ENCODE assay signal across 20 mouse cellular contexts in the genomic region with DNA sequence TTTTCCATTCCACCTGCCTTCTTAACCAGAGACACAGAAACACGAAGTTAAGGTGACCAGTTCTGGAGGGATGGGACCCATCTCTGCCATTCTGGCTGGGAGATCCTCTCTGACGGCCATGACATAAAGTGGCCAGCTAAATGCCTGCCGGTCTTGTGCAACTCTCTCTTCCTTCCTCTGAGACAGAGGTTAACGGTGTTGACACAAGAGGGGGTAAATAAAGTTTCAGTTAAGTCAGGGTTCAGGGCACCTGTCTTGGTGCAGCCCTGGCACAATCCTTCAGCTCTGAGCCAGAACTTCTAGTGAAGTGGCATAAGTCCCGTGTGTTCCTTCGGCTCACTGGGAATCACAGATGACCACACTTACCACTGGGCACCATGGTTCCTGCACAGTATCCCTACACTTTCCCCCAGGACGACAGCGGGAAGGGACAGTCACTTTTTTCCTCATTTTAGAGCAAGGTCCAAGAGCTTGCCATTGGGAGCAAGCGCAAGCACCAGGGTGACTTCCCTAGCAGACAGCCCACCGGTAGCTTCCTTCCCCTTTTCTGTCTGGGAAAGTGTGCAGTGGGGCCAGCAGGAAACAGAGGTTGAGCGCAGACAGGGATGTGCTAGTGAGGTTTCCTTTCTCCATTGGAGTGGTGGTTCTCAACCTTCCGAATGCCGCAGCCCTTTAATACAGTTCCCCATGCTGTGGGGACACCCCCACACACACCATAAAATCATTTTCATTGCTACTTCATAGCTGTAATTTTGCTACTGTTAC. TPM values are rescaled to one million over a fixed set of nuclear protein-coding genes. Genes with fewer than 3 reads are reported as not detected.
DNase-seq lines count a peak whose midpoint lies in the region; ATAC-seq and TF ChIP-seq lines count a peak whose summit lies in the region.
"Had no signal": no experiment of that assay in that cellular context is flagged by ENCODE, and none has a peak within 500 bp of the region (broad histone marks: within the 10 kb centered on the region; RNA-seq: fewer than 3 reads in every experiment).

No protein-coding gene starts in this region.

- ATAC-seq in liver, embryonic 14.5 days (ENCODE audit: insufficient read depth) = peak; percentile 12; the same call in 1 of the 2 replicates
- ATAC-seq in neutrophil, adult 5-6 weeks (ENCODE audit: extremely low read depth, insufficient number of reproducible peaks, low FRiP score, poor library complexity, severe bottlenecking) = peak; percentile 78
- ATAC-seq: Patski had no signal

- no peak for TF ChIP-seq CTCF in liver, embryonic 14.5 days (IDR thresholded peaks at IDR 0.05; ENCODE audit: low read depth)

- H3K36me3 ChIP-seq in liver, embryonic 14.5 days (replicated peaks; ENCODE audit: control insufficient read depth, insufficient read depth, low read depth) = no peaks in the 10 kb centered on the region
- H3K36me3 ChIP-seq: embryonic facial prominence, embryonic 15.5 days; heart, embryonic 15.5 days; hindbrain, embryonic 10.5 days had no signal

- peaks cover 4 to 14% of the 10 kb centered on the region in 2 experiments; a peak in 3 of 4 replicates for H3K4me1 ChIP-seq in liver, embryonic 14.5 days (replicated peaks; ENCODE audit: control insufficient read depth in 2 of 2, insufficient read depth in 2 of 2, low read length in 1 of 2)
- H3K4me1 ChIP-seq: embryonic facial prominence, embryonic 15.5 days; hindbrain, embryonic 10.5 days had no signal

- 22% methylated on average over 13 of the region's 13 CpGs for WGBS in liver, embryonic 14.5 days (ENCODE audit: insufficient replicate concordance)

- peak overlapping the region; percentile 20; the same call in 1 of the 2 replicates for H3K4me2 ChIP-seq in liver, embryonic 14.5 days (ENCODE audit: low read depth)
- H3K4me2 ChIP-seq: embryonic facial prominence, embryonic 15.5 days; heart, embryonic 15.5 days had no signal

- peak; percentile 30 to 34 for DNase-seq in lung, postnatal 4 days
- DNase-seq in lung, postnatal 10 days = no peak
- DNase-seq in fat pad, adult 2 months (ENCODE audit: extremely low read depth, low read depth, low spot score) = peak; percentile 11
- no peak for DNase-seq in liver, embryonic 14.5 days (ENCODE audit: low read depth in 3 of 3, low spot score in 3 of 3)
- no peak for DNase-seq in gastrocnemius, adult 8-10 months (ENCODE audit: low spot score in 2 of 2)
- DNase-seq in left cerebral cortex, adult 9 months (ENCODE audit: low spot score in 2 of 2) = no peak
- no peak for DNase-seq in layer of hippocampus, adult 11-12 months (ENCODE audit: low spot score)
- DNase-seq: adrenal gland, postnatal 25 days; cerebellum, postnatal 10 days; embryo, embryonic 11 days; kidney, adult 8-10 months; kidney, postnatal 4 days; lung, adult 18-20 months; thymus, postnatal 14 days had no signal

- no peaks in the 10 kb centered on the region; the same call in 1 of the 2 replicates for H3K9me3 ChIP-seq in liver, embryonic 14.5 days (ENCODE audit: control insufficient read depth, low read length)
- H3K9me3 ChIP-seq: embryonic facial prominence, embryonic 15.5 days had no signal

- no peak overlapping the region for H3K4me3 ChIP-seq in liver, embryonic 14.5 days (ENCODE audit: insufficient read depth in 1 of 2, low read depth in 2 of 2, low read length in 2 of 2)
- H3K4me3 ChIP-seq: embryonic facial prominence, embryonic 15.5 days; heart, embryonic 15.5 days; hindbrain, embryonic 10.5 days had no signal

- H3K9ac ChIP-seq in liver, embryonic 14.5 days (replicated peaks) = no peak overlapping the region
- H3K9ac ChIP-seq: embryonic facial prominence, embryonic 15.5 days; heart, embryonic 15.5 days had no signal

- no peak overlapping the region for H3K27ac ChIP-seq in liver, embryonic 14.5 days
- H3K27ac ChIP-seq: embryonic facial prominence, embryonic 15.5 days; heart, embryonic 15.5 days; hindbrain, embryonic 10.5 days; stomach, postnatal 0 days had no signal

- no peaks in the 10 kb centered on the region for H3K27me3 ChIP-seq in liver, embryonic 14.5 days (ENCODE audit: control insufficient read depth, insufficient read depth, low read length)
- H3K27me3 ChIP-seq: embryonic facial prominence, embryonic 15.5 days; heart, embryonic 15.5 days; Patski had no signal

- no peak for TF ChIP-seq EP300 in liver, embryonic 14.5 days (IDR thresholded peaks at IDR 0.05; ENCODE audit: low read depth)

RNA-seq across cellular contexts. Expression of a gene that starts 58.0 kb away (rescaled TPM):
- polyA plus RNA-seq in liver, embryonic 14.5 days (2012; rRNA removed) = 1.3 and 1.4 TPM in 2 replicates
- 1.9 and 2.5 TPM in 2 replicates for polyA plus RNA-seq in liver, embryonic 14.5 days (2014; fragmentation: Nextera tagmentation; extraction: Ambion mirVana)
- total RNA-seq in neutrophil, adult 5-6 weeks (2017) = 110 and 115 TPM in 2 replicates
- 10 to 100 TPM; 66.6 to 79.5 (median 70.9) TPM for total RNA-seq in gastrocnemius, adult 8-10 months (2022)

Comparison
In these comparisons a context has a peak if more than half of its experiments do, and no peak if none do; other contexts are left out.
1. DNase-seq: peak in lung, postnatal 4 days (2 of 2) and fat pad, adult 2 months (single experiment); none in lung, postnatal 10 days (single experiment), liver, embryonic 14.5 days (0 of 3), gastrocnemius, adult 8-10 months (0 of 2), left cerebral cortex, adult 9 months (0 of 2) and layer of hippocampus, adult 11-12 months (single experiment).